Comparison of ENCODE assay signal across 15 mouse cellular contexts in genomic region chr2:65990108-65990507, GRCm38 (mm10).
DNase-seq lines count a peak whose midpoint lies in the region; ATAC-seq and TF ChIP-seq lines count a peak whose summit lies in the region.
"Had no signal": no experiment of that assay in that cellular context is flagged by ENCODE, and none has a peak within 500 bp of the region (broad histone marks: within the 10 kb centered on the region; RNA-seq: fewer than 3 reads in every experiment).

No protein-coding gene starts in this region.

- no peaks in the 10 kb centered on the region for H3K9me3 ChIP-seq in hindbrain, postnatal 0 days (ENCODE audit: low read length)
- H3K9me3 ChIP-seq in hindbrain, embryonic 11.5 days (ENCODE audit: control insufficient read depth, low read length): no peaks in the 10 kb centered on the region
- H3K9me3 ChIP-seq in lung, postnatal 0 days (ENCODE audit: low read length): no peaks in the 10 kb centered on the region
- H3K9me3 ChIP-seq in stomach, postnatal 0 days (ENCODE audit: control insufficient read depth, low read length): no peaks in the 10 kb centered on the region
- H3K9me3 ChIP-seq: embryonic facial prominence, embryonic 12.5 days; heart, embryonic 10.5 days; liver, embryonic 13.5 days; neural tube, embryonic 15.5 days had no signal

- H3K27me3 ChIP-seq in hindbrain, postnatal 0 days (ENCODE audit: insufficient read depth, low read length): no peaks in the 10 kb centered on the region
- H3K27me3 ChIP-seq in hindbrain, embryonic 11.5 days (ENCODE audit: control insufficient read depth, insufficient read depth, low read length): no peaks in the 10 kb centered on the region
- no peaks in the 10 kb centered on the region for H3K27me3 ChIP-seq in lung, postnatal 0 days (replicated peaks; ENCODE audit: insufficient read depth, low read length)
- no peaks in the 10 kb centered on the region for H3K27me3 ChIP-seq in stomach, postnatal 0 days (ENCODE audit: control insufficient read depth, insufficient read depth, low read length)
- H3K27me3 ChIP-seq: embryonic facial prominence, embryonic 12.5 days; liver, embryonic 13.5 days; neural tube, embryonic 15.5 days had no signal

- no peak for TF ChIP-seq EP300 in lung, postnatal 0 days (IDR thresholded peaks at IDR 0.05)
- TF ChIP-seq EP300 in stomach, postnatal 0 days (optimal IDR thresholded peaks at IDR 0.05): no peak

- no peak overlapping the region for H3K27ac ChIP-seq in hindbrain, postnatal 0 days
- no peak overlapping the region for H3K27ac ChIP-seq in hindbrain, embryonic 11.5 days (ENCODE audit: low read depth, low read length)
- H3K27ac ChIP-seq in lung, postnatal 0 days (ENCODE audit: low read length): no peak overlapping the region
- no peak overlapping the region for H3K27ac ChIP-seq in stomach, postnatal 0 days (replicated peaks)
- H3K27ac ChIP-seq: embryonic facial prominence, embryonic 12.5 days; heart, embryonic 10.5 days; liver, embryonic 13.5 days; neural tube, embryonic 15.5 days had no signal

- no peak for ATAC-seq in hindbrain, postnatal 0 days
- no peak for ATAC-seq in hindbrain, embryonic 11.5 days (ENCODE audit: low FRiP score)
- ATAC-seq in lung, postnatal 0 days: no peak
- no peak for ATAC-seq in stomach, postnatal 0 days (ENCODE audit: low FRiP score, low TSS enrichment)

- peaks cover 21% of the 10 kb centered on the region; the same call in 1 of the 2 replicates for H3K4me1 ChIP-seq in hindbrain, postnatal 0 days (ENCODE audit: insufficient read depth, low read length)
- no peaks in the 10 kb centered on the region; the same call in 1 of the 2 replicates for H3K4me1 ChIP-seq in hindbrain, embryonic 11.5 days (replicated peaks; ENCODE audit: control insufficient read depth, insufficient read depth, low read length)
- H3K4me1 ChIP-seq in lung, postnatal 0 days (ENCODE audit: insufficient read depth, low read depth, low read length): no peaks in the 10 kb centered on the region
- H3K4me1 ChIP-seq in stomach, postnatal 0 days (replicated peaks; ENCODE audit: control insufficient read depth, insufficient read depth): no peaks in the 10 kb centered on the region
- H3K4me1 ChIP-seq: heart, embryonic 10.5 days; liver, embryonic 13.5 days had no signal

- no peak overlapping the region for H3K4me2 ChIP-seq in hindbrain, postnatal 0 days (ENCODE audit: low read depth, low read length)
- no peak overlapping the region for H3K4me2 ChIP-seq in hindbrain, embryonic 11.5 days (replicated peaks; ENCODE audit: low read depth, low read length)
- no peak overlapping the region for H3K4me2 ChIP-seq in lung, postnatal 0 days (replicated peaks; ENCODE audit: low read depth, low read length)
- H3K4me2 ChIP-seq in stomach, postnatal 0 days (replicated peaks; ENCODE audit: low read depth): no peak overlapping the region
- H3K4me2 ChIP-seq: embryonic facial prominence, embryonic 12.5 days; liver, embryonic 13.5 days; neural tube, embryonic 15.5 days had no signal

- peak; percentile 33; the same call in 1 of the 2 replicates for TF ChIP-seq CTCF in hindbrain, postnatal 0 days (IDR thresholded peaks at IDR 0.05; ENCODE audit: low read depth)
- TF ChIP-seq CTCF in lung, postnatal 0 days (IDR thresholded peaks at IDR 0.05): peak; percentile 42
- TF ChIP-seq CTCF in stomach, postnatal 0 days (IDR thresholded peaks at IDR 0.05; ENCODE audit: low read depth): peak; percentile 49

- no peak overlapping the region for H3K4me3 ChIP-seq in hindbrain, postnatal 0 days (ENCODE audit: low read length)
- H3K4me3 ChIP-seq in hindbrain, embryonic 11.5 days (ENCODE audit: low read depth, low read length): no peak overlapping the region
- H3K4me3 ChIP-seq in lung, postnatal 0 days (ENCODE audit: low read depth, low read length): no peak overlapping the region
- no peak overlapping the region for H3K4me3 ChIP-seq in stomach, postnatal 0 days (ENCODE audit: low read depth, low read length)
- H3K4me3 ChIP-seq: embryonic facial prominence, embryonic 12.5 days; heart, embryonic 10.5 days; liver, embryonic 13.5 days; neural tube, embryonic 15.5 days had no signal

- H3K9ac ChIP-seq in hindbrain, postnatal 0 days (replicated peaks; ENCODE audit: low read length): no peak overlapping the region
- H3K9ac ChIP-seq in hindbrain, embryonic 11.5 days (ENCODE audit: low read depth, low read length): no peak overlapping the region
- no peak overlapping the region for H3K9ac ChIP-seq in lung, postnatal 0 days (replicated peaks; ENCODE audit: low read depth)
- H3K9ac ChIP-seq in stomach, postnatal 0 days (ENCODE audit: low read length): no peak overlapping the region
- H3K9ac ChIP-seq: embryonic facial prominence, embryonic 12.5 days; liver, embryonic 13.5 days; neural tube, embryonic 15.5 days had no signal

- DNase-seq in hindbrain, postnatal 0 days (ENCODE audit: low spot score): no peak
- DNase-seq in hindbrain, embryonic 11.5 days (ENCODE audit: low spot score): no peak
- DNase-seq in lung, postnatal 0 days (ENCODE audit: low spot score): no peak
- no peak for DNase-seq in lung, postnatal 25 days (ENCODE audit: low spot score)
- peak; percentile 40 for DNase-seq in R1 (ENCODE audit: low read depth, low spot score)
- DNase-seq in stomach, postnatal 0 days (ENCODE audit: low spot score): no peak
- no peak for DNase-seq in kidney, adult 8-10 months
- DNase-seq: adrenal gland, postnatal 14 days; cerebellum, postnatal 10 days; heart, postnatal 4 days; kidney, adult 11 months; liver, embryonic 13.5 days had no signal

- no peaks in the 10 kb centered on the region for H3K36me3 ChIP-seq in hindbrain, postnatal 0 days (ENCODE audit: insufficient read depth, low read length)
- no peaks in the 10 kb centered on the region for H3K36me3 ChIP-seq in hindbrain, embryonic 11.5 days (ENCODE audit: control insufficient read depth, insufficient read depth, low read length)
- no peaks in the 10 kb centered on the region for H3K36me3 ChIP-seq in lung, postnatal 0 days (ENCODE audit: insufficient read depth, low read length)
- no peaks in the 10 kb centered on the region for H3K36me3 ChIP-seq in stomach, postnatal 0 days (ENCODE audit: control insufficient read depth, insufficient read depth, low read length)
- H3K36me3 ChIP-seq: embryonic facial prominence, embryonic 12.5 days; heart, embryonic 10.5 days; liver, embryonic 13.5 days; neural tube, embryonic 15.5 days had no signal
